Mouse (Mus musculus): Measurements from ENCODE around the gene Grb2. TPM values are rescaled to one million over a fixed set of nuclear protein-coding genes. Genes with fewer than 3 reads are reported as not detected.
A peak's percentile ranks its signal among the peaks of the same experiment; 100 is the strongest.

Gene Grb2
- total RNA-seq, 2 experiments from 2014 or later = 119 to 134 TPM

- no peak for DNase-seq
These were observed 81.4 kb downstream of the Grb2 start for GRCm38 (mm10) chr11:115626824-115627616.

- peak; percentile 32 for DNase-seq
These were observed 82.5 kb downstream of the Grb2 start for GRCm38 (mm10) chr11:115625877-115626276.

- no peak for DNase-seq
These were observed 84.8 kb downstream of the Grb2 start for GRCm38 (mm10) chr11:115623487-115624070.

DNA sequence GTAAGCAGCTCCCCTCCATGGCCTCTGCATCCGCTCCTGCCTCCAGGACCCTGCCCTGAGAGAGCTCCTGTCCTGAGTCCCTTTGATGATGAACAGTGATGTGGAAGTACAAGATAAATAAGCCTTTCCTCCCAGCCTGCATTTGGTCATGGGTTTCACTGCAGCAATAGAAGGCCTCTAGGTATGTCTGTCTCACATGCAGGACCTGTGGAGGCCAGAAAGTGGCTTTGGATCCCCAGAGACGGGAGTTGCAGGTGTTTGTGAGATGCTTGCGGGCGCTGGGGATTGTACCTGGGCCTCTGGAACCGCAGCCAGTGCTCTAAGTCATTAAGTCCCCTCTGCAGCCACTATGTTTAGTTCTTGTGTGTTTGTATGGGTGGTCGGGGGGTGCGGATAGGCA lies 88.4 kb downstream of the Grb2 start:
- DNase-seq = no peak

- DNase-seq = no peak
These were observed 89.5 kb downstream of the Grb2 start for GRCm38 (mm10) chr11:115618732-115619516.

DNA sequence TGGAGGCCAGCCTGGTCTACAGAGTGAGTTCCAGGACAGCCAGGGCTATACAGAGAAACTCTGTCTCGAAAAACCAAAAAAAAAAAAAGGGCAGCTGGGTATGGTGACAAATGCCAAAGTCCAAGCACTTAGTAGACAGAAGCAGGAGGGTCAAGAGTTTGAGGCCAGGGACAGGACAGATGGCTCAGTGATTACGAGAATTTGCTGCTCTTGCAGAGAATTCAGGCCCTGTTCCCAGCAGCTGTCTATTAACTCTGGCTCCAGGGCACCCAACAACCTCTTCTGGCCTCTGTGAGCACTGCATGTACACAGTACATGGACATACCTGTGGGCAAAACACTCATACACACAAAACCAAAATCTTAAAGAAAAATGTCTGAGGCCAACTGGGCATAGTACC lies 90.4 kb downstream of the Grb2 start:
- no peak for DNase-seq

- no peak for DNase-seq
These were observed 91.5 kb downstream of the Grb2 start for GRCm38 (mm10) chr11:115616893-115617292.

- no peak for DNase-seq
These were observed 92.0 kb downstream of the Grb2 start for GRCm38 (mm10) chr11:115616371-115616770.

DNA sequence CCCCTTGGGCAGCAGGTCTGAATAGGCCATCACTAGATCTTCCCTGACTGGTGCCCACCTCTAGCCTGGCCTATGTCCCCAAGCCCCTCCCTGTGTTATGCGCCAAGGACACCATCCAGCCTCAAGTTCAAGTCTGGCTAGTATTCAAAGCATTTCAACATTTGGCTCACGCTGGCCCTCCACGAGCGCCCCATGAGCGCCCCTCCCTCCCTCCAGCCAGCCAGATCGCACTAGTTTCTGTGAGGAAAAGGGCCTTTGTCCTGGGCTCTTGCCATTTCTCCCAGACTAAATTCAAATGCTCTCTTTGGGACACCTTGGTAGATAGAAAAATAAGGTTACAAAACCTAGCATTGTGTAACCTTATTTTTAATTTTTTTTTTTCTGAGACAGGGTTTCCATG lies 92.5 kb downstream of the Grb2 start:
- DNase-seq = no peak

DNA sequence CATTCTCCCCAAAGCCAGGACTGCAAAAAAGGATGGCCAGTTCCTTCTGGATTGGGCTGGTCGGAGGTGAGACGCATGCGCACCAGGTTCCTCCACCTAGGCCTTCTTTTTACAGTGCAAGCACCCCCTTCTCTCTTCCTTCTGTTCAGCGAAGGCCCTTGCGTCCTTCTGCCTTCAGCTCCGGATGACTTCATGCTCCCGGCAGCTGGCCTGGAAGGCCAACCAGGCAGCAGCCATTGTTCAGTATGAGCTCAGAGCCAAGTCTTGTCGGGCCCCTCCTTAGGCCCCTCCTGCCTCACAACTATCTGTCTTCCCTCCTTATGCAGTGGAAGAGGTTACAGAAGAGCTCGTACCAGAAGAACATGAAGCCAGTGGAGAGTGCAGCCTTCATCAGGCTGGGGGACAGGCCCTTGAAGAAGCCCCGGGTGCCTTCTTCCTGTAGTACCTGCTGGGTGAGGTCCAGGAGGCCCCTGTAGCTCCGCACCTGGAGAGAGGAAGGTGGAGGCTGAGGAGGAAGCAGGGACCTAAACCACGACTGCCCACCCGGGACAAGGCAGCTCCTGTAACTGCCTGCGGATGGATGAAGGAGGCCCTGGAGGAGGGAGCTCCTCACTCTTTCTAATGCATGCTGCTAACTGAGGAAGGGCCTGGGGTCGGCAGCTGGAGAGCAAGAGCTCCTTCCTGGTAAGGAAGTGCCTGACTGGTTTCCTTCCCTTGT lies 93.1 kb downstream of the Grb2 start:
- peak; percentile 56 for DNase-seq

DNA sequence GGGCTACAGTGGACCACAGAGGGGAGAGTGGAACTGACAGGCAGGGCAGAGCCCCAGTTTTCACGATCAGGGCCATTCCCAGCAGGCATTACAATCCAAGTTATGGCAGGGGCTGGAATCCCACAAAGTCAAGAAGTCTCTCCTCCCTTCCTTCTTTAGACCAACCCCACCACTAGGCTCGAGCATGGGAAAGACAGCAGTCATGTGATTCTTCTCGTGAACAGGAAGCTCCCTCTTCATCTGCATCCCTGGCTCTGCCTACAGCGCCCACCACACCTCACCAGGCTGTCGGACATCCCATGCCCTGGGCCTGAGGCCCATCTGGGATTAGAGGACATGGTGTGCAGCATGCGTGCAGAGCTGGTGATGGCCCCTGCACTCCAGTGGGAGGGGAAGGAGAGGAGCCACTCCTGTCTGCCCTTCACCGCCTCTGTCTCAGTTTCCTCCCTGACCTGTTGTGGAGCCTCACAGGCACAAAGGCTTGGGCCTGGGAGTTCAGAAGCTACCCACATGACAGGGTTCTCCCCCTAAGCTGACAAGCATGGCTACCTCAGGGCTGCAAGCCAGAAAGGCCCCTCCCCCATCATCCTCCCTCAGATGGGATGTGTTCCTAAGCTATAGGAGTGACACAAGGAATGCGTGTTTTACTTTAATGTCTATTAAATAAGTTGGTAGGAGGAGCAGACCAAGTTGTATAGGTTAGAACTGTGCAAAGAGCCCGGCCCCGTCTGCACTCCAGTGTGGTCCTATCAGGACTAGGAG lies 93.9 kb downstream of the Grb2 start:
- peak; percentile 38 for DNase-seq

GRCm38 (mm10) chr11:115613138-115613945 lies 95.1 kb downstream of the Grb2 start:
- DNase-seq = peak; percentile 35

DNA sequence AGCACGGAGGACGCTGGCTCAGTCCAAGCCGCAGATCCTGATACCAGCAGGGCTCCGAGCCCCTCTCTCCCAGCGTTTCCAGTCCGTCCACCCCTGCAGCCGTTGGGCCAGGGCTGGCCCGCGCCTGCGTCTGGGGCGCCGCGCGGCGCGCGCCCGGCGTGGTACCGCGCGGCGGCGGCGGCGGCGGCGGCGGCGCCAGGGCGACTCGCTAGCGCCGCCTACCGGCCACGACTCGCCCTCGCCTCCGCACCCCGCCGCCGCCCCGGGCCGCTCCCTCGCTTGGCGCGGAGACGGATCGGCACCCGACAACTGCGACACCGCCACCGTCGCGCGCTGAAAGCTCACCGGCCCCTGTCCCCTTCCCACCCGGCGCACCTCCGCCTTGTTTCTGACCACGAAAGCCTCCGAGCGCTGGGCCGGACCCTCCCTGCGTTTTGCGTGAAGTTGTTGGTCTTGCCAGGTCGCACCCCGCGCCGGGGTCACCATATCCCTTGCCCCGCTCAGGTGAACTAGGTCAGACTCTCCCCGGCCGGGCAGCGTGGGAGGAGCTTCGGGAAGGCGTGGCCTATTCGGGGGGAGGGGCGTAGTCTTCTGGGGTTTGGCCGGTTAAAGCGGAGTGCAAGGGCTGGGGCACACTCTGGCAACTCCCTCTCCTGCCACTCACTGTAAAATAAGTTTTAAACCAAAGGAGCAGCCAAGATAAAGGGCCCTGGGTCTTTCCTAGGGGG lies 95.8 kb downstream of the Grb2 start, which contains the start of gene Mif4gd:
TSS of gene Mif4gd (minus strand) at position 560 of the 728 bp plus-strand sequence.
- peak; percentile 95 for DNase-seq

GRCm38 (mm10) chr11:115612059-115612409 lies 96.4 kb downstream of the Grb2 start:
- DNase-seq = peak; percentile 92

DNA sequence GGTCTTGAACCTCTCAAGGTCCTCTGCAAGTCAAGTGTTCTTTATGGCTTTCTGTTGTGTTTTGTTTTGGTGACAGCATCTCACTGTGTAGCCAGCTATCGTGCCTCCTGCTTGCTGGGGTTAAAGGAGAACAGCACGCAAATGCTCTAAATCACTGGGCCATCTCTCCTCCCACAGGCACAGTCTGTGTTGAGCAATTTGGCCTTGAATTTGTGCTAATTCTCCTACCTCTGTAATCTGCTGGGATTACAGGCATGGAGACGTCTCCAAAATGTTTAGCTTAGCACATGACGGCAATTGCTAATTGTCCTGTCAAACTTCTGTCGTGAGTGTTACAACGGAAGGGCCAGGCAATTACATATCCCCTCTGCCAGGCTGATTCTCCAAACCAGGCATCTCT lies 97.2 kb downstream of the Grb2 start:
- no peak for DNase-seq

GRCm38 (mm10) chr11:115609576-115609975 lies 98.8 kb downstream of the Grb2 start:
- no peak for DNase-seq

GRCm38 (mm10) chr11:115608421-115609399 lies 99.7 kb downstream of the Grb2 start:
- no peak for DNase-seq

DNA sequence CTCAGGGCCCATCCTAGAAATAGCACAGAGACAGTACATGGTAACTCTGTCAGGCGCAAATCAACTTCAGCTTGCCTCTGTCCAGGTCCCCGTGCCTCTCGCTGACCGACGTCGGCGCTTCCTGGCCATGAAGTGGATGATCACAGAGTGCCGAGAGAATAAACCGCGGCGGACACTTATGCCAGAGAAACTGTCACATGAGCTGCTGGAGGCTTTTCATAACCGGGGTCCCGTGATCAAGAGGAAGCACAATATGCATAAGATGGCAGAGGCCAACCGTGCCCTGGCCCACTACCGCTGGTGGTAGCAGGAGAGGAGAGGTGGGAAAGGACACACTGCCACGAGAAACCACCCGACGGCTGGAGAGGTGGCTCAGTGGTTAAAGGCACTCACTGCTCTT lies 101.7 kb downstream of the Grb2 start:
- no peak for DNase-seq

- DNase-seq = no peak
These were observed 104.1 kb downstream of the Grb2 start for GRCm38 (mm10) chr11:115604304-115604696.
